Mouse (Mus musculus) thymus, adult 18-20 months (tissue): ENCODE data around the gene Adgrd1.

Source experiments
- DNase-seq, 2 experiments: peaks; one replicate each; pipeline ENCODE4 v3.0.0; 2022; ENCODE audit warnings: mixed read lengths in 2 of 2

Adgrd1 gene

GRCm38 (mm10) chr5:129096511-129096910, at the start of gene Adgrd1:
Adgrd1 (plus strand) TSS chr5:129096750.
- no peak for DNase-seq

GRCm38 (mm10) chr5:129049372-129049771, 47.2 kb upstream of the Adgrd1 start:
- DNase-seq, result no peak

- DNase-seq, result no peak
Measured at GRCm38 (mm10) chr5:129051910-129052309, 44.6 kb upstream of the Adgrd1 start.

- no peak for DNase-seq
Measured at GRCm38 (mm10) chr5:129052636-129053355, 43.8 kb upstream of the Adgrd1 start.

GRCm38 (mm10) chr5:129054675-129055284, 41.8 kb upstream of the Adgrd1 start:
- DNase-seq, result no peak

GRCm38 (mm10) chr5:129059116-129059515, 37.4 kb upstream of the Adgrd1 start:
- DNase-seq, result no peak

- DNase-seq, result no peak
Measured at GRCm38 (mm10) chr5:129061579-129061978, 35.0 kb upstream of the Adgrd1 start.

- DNase-seq, result peak; percentile 42 to 44
Measured at GRCm38 (mm10) chr5:129063037-129063791, 33.3 kb upstream of the Adgrd1 start.

- peak in 1 of 2 experiments; percentile 4 for DNase-seq
Measured at GRCm38 (mm10) chr5:129063792-129064087, 32.8 kb upstream of the Adgrd1 start.

- DNase-seq, result no peak
Measured at GRCm38 (mm10) chr5:129064186-129064585, 32.4 kb upstream of the Adgrd1 start.

GRCm38 (mm10) chr5:129065301-129065700, 31.2 kb upstream of the Adgrd1 start:
- no peak for DNase-seq

GRCm38 (mm10) chr5:129065946-129066345, 30.6 kb upstream of the Adgrd1 start:
- no peak for DNase-seq

- DNase-seq, result no peak
Measured at GRCm38 (mm10) chr5:129066541-129067230, 29.9 kb upstream of the Adgrd1 start.

- no peak for DNase-seq
Measured at GRCm38 (mm10) chr5:129067231-129067834, 29.2 kb upstream of the Adgrd1 start.

GRCm38 (mm10) chr5:129071761-129072280, 24.7 kb upstream of the Adgrd1 start:
- DNase-seq, result no peak

GRCm38 (mm10) chr5:129073404-129073803, 23.1 kb upstream of the Adgrd1 start:
- no peak for DNase-seq

- DNase-seq, result no peak
Measured at GRCm38 (mm10) chr5:129076098-129076497, 20.5 kb upstream of the Adgrd1 start.

- DNase-seq, result no peak
Measured at GRCm38 (mm10) chr5:129077240-129077639, 19.3 kb upstream of the Adgrd1 start.

- no peak for DNase-seq
Measured at GRCm38 (mm10) chr5:129081521-129081920, 15.0 kb upstream of the Adgrd1 start.

- DNase-seq, result no peak
Measured at GRCm38 (mm10) chr5:129085153-129085552, 11.4 kb upstream of the Adgrd1 start.

GRCm38 (mm10) chr5:129092345-129093065, 4.0 kb upstream of the Adgrd1 start:
- DNase-seq, result no peak

- DNase-seq, result no peak
Measured at GRCm38 (mm10) chr5:129093158-129093557, 3.4 kb upstream of the Adgrd1 start.
